Mouse (Mus musculus): ENCODE measurements at regions not wholly inside any gene's neighbourhood (a gene's known extent, or its start where the extent isn't known, plus 50 kb on each side); places are given as distances from the start of the nearest gene placed in this dataset.

DNA sequence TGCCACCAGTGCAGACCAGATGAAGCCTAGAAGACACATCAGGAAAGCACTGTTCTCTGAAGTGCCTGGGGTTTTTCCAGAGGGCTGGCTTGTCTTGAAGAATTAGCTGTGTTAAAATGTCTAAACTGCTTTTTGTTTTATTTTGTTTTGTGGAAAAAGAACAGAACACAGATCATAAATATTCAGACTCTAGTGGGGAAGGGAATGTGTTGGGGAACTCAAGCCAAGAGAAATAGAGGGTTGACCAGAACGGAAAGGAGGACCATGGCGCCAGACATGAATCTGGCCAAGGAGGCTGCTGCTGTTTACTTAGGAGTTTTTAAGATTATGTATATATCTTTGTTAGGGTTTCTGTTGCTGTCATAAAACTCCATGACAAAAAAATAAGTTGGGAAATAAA is 105.3 kb upstream of the Ppp1r26 start:
- Histone ChIP-seq H3K4me1 (ENCODE audit: insufficient read depth) (0 out of 2 replicates have a peak, but pooled peaks cover 3% of the 10 kb centered on the region), H3K27ac (ENCODE audit: low read depth, low read length) (no peak overlapping the region), H3K36me3 (ENCODE audit: insufficient read depth) (no peaks in the 10 kb centered on the region), H3K4me2 (ENCODE audit: low read depth) (no peak overlapping the region), H3K9ac (no peak overlapping the region), H3K4me3 (ENCODE audit: low read depth, low read length) (no peak overlapping the region), H3K9me3 (ENCODE audit: low read length) (no peaks in the 10 kb centered on the region), H3K27me3 (ENCODE audit: insufficient read depth, low read length) (no peaks in the 10 kb centered on the region)
- TF ChIP-seq CTCF (IDR thresholded peaks at IDR 0.05; ENCODE audit: low read depth), result no peak
- WGBS, result 74% methylated on average over 2 of the region's 2 CpGs
- ATAC-seq, result no peak
- DNase-seq, result no peak

DNA sequence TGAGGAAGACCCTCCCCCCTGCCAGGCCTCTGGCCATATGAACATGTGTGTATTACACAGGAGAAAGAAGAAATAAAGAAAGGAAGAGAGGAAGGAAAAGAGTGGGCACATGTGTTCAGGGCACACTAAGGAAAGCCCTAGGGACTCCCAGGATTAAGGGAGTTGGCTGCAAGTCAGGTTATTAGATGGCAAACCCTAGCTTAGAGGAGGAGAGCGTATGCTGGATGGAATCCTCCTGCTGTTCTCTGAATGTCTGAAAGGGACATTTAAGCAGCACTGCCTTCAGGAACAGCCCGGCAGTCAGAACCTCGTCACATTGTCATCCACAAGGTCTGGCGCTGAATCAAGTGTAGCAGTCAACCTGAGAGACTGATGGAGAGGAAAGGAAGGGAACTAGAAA is 98.1 kb upstream of the Ppp1r26 start:
- no peak overlapping the region for H3K9ac ChIP-seq
- no peaks in the 10 kb centered on the region for H3K4me1 ChIP-seq (ENCODE audit: insufficient read depth)
- H3K4me3 ChIP-seq (ENCODE audit: low read depth, low read length), result no peak overlapping the region
- H3K27ac ChIP-seq (ENCODE audit: low read depth, low read length), result no peak overlapping the region
- DNase-seq, result no peak
- no peaks in the 10 kb centered on the region for H3K36me3 ChIP-seq (ENCODE audit: insufficient read depth)
- 49% methylated on average over 4 of the region's 4 CpGs for WGBS
- no peak for ATAC-seq
- no peaks in the 10 kb centered on the region for H3K9me3 ChIP-seq (ENCODE audit: low read length)
- TF ChIP-seq CTCF (IDR thresholded peaks at IDR 0.05; ENCODE audit: low read depth), result no peak
- no peaks in the 10 kb centered on the region for H3K27me3 ChIP-seq (ENCODE audit: insufficient read depth, low read length)
- no peak overlapping the region for H3K4me2 ChIP-seq (ENCODE audit: low read depth)

- Histone ChIP-seq H3K4me1 (ENCODE audit: insufficient read depth) (no peaks in the 10 kb centered on the region), H3K27ac (ENCODE audit: low read depth, low read length) (no peak overlapping the region), H3K9me3 (ENCODE audit: low read length) (no peaks in the 10 kb centered on the region), H3K4me3 (ENCODE audit: low read depth, low read length) (no peak overlapping the region), H3K9ac (no peak overlapping the region), H3K4me2 (ENCODE audit: low read depth) (no peak overlapping the region), H3K36me3 (ENCODE audit: insufficient read depth) (no peaks in the 10 kb centered on the region), H3K27me3 (ENCODE audit: insufficient read depth, low read length) (no peaks in the 10 kb centered on the region)
- DNase-seq (no peak), ATAC-seq (no peak)
- TF ChIP-seq CTCF (IDR thresholded peaks at IDR 0.05; ENCODE audit: low read depth), result no peak
- 67% methylated on average over 8 of the region's 8 CpGs for WGBS
These were observed 96.7 kb upstream of the Ppp1r26 start for GRCm38 (mm10) chr2:28349911-28350310.

- Histone ChIP-seq H3K9me3 (ENCODE audit: low read length) (no peaks in the 10 kb centered on the region), H3K27ac (ENCODE audit: low read depth, low read length) (no peak overlapping the region), H3K4me2 (ENCODE audit: low read depth) (no peak overlapping the region), H3K27me3 (ENCODE audit: insufficient read depth, low read length) (no peaks in the 10 kb centered on the region), H3K4me3 (ENCODE audit: low read depth, low read length) (no peak overlapping the region), H3K36me3 (ENCODE audit: insufficient read depth) (no peaks in the 10 kb centered on the region), H3K9ac (no peak overlapping the region), H3K4me1 (ENCODE audit: insufficient read depth) (no peaks in the 10 kb centered on the region)
- no peak for ATAC-seq
- DNase-seq, result no peak
- TF ChIP-seq CTCF (IDR thresholded peaks at IDR 0.05; ENCODE audit: low read depth), result no peak
- 88% methylated on average over 10 of the region's 10 CpGs for WGBS
These were observed 95.2 kb upstream of the Ppp1r26 start for GRCm38 (mm10) chr2:28351445-28351844.

GRCm38 (mm10) chr2:28352903-28353302 is 93.7 kb upstream of the Ppp1r26 start:
- no peaks in the 10 kb centered on the region for H3K36me3 ChIP-seq (ENCODE audit: insufficient read depth)
- H3K4me2 ChIP-seq (ENCODE audit: low read depth), result no peak overlapping the region
- no peak for TF ChIP-seq CTCF (IDR thresholded peaks at IDR 0.05; ENCODE audit: low read depth)
- H3K4me3 ChIP-seq (ENCODE audit: low read depth, low read length), result no peak overlapping the region
- no peaks in the 10 kb centered on the region for H3K27me3 ChIP-seq (ENCODE audit: insufficient read depth, low read length)
- H3K9ac ChIP-seq, result no peak overlapping the region
- no peaks in the 10 kb centered on the region for H3K4me1 ChIP-seq (ENCODE audit: insufficient read depth)
- DNase-seq (no peak), ATAC-seq (no peak)
- WGBS, result 100% methylated on average over 1 of the region's 1 CpGs
- H3K27ac ChIP-seq (ENCODE audit: low read depth, low read length), result no peak overlapping the region
- no peaks in the 10 kb centered on the region for H3K9me3 ChIP-seq (ENCODE audit: low read length)

- Histone ChIP-seq H3K4me1 (ENCODE audit: insufficient read depth) (no peaks in the 10 kb centered on the region), H3K4me2 (ENCODE audit: low read depth) (no peak overlapping the region), H3K36me3 (ENCODE audit: insufficient read depth) (no peaks in the 10 kb centered on the region), H3K4me3 (ENCODE audit: low read depth, low read length) (no peak overlapping the region), H3K27ac (ENCODE audit: low read depth, low read length) (no peak overlapping the region), H3K9ac (no peak overlapping the region), H3K27me3 (ENCODE audit: insufficient read depth, low read length) (no peaks in the 10 kb centered on the region), H3K9me3 (ENCODE audit: low read length) (no peaks in the 10 kb centered on the region)
- TF ChIP-seq CTCF (IDR thresholded peaks at IDR 0.05; ENCODE audit: low read depth), result no peak
- DNase-seq (no peak), ATAC-seq (no peak)
- 52% methylated on average over 6 of the region's 6 CpGs for WGBS
These were observed 84.4 kb upstream of the Ppp1r26 start for GRCm38 (mm10) chr2:28362199-28362598.

DNA sequence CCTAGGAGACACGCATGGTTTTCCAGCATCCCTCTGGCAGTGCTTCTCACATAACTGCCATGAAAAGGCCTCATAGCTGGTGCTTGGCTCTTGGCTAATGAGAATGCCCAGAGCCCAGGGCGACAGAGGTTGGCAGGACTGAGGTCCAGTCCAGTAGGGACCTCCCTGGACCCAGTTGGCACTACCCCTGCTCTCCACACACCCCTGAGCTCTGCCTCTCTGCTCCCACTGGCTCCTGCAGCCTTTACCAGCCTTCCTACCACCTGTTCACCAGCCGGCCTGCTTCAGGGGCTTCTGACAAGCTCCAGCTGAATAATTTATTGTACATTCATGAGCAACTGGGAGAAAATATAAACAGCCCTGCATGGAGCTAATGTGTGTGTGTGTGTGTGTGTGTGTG is 82.0 kb upstream of the Ppp1r26 start:
- no peaks in the 10 kb centered on the region for H3K9me3 ChIP-seq (ENCODE audit: low read length)
- WGBS, result 57% methylated on average over 3 of the region's 3 CpGs
- no peaks in the 10 kb centered on the region for H3K36me3 ChIP-seq (ENCODE audit: insufficient read depth)
- no peak; the same call in 1 of the 2 replicates for ATAC-seq
- no peaks in the 10 kb centered on the region for H3K27me3 ChIP-seq (ENCODE audit: insufficient read depth, low read length)
- TF ChIP-seq CTCF (IDR thresholded peaks at IDR 0.05; ENCODE audit: low read depth), result no peak
- no peak overlapping the region for H3K4me2 ChIP-seq (ENCODE audit: low read depth)
- H3K4me1 ChIP-seq (ENCODE audit: insufficient read depth), result peaks cover 4% of the 10 kb centered on the region; the same call in 1 of the 2 replicates
- H3K9ac ChIP-seq, result no peak overlapping the region
- DNase-seq, result no peak
- no peak overlapping the region for H3K4me3 ChIP-seq (ENCODE audit: low read depth, low read length)
- no peak overlapping the region for H3K27ac ChIP-seq (ENCODE audit: low read depth, low read length)

DNA sequence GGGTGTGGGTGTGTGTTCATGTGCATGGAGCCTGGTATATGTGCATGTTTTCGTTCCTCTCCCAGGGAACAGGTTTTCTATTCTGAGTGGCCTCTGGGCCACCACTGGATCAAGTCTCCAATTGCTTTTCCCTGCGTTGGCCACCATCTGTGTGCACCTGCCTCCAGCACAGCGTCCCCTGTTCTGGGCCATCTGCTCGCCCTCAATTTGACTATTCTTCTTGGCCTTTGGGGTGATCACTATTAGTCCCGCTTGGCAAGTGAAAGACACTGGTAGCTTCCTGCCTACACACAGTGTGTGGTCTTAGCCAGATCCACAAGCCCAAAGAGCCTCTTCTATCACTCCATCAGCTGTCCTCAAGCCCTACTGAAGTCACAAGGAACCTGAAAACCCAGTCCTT is 80.8 kb upstream of the Ppp1r26 start:
- no peak overlapping the region for H3K4me3 ChIP-seq (ENCODE audit: low read depth, low read length)
- H3K4me1 ChIP-seq (ENCODE audit: insufficient read depth), result peaks cover 14% of the 10 kb centered on the region
- no peak for ATAC-seq
- TF ChIP-seq CTCF (IDR thresholded peaks at IDR 0.05; ENCODE audit: low read depth), result no peak
- no peak for DNase-seq
- no peaks in the 10 kb centered on the region for H3K27me3 ChIP-seq (ENCODE audit: insufficient read depth, low read length)
- WGBS, result 79% methylated on average over 5 of the region's 5 CpGs
- H3K4me2 ChIP-seq (ENCODE audit: low read depth), result no peak overlapping the region
- no peak overlapping the region for H3K9ac ChIP-seq
- H3K27ac ChIP-seq (ENCODE audit: low read depth, low read length), result no peak overlapping the region
- no peaks in the 10 kb centered on the region for H3K36me3 ChIP-seq (ENCODE audit: insufficient read depth)
- no peaks in the 10 kb centered on the region for H3K9me3 ChIP-seq (ENCODE audit: low read length)

Measured in forebrain, postnatal 0 days (tissue).